Mouse (Mus musculus): Measurements from ENCODE around the gene C1qtnf5.

DNA sequence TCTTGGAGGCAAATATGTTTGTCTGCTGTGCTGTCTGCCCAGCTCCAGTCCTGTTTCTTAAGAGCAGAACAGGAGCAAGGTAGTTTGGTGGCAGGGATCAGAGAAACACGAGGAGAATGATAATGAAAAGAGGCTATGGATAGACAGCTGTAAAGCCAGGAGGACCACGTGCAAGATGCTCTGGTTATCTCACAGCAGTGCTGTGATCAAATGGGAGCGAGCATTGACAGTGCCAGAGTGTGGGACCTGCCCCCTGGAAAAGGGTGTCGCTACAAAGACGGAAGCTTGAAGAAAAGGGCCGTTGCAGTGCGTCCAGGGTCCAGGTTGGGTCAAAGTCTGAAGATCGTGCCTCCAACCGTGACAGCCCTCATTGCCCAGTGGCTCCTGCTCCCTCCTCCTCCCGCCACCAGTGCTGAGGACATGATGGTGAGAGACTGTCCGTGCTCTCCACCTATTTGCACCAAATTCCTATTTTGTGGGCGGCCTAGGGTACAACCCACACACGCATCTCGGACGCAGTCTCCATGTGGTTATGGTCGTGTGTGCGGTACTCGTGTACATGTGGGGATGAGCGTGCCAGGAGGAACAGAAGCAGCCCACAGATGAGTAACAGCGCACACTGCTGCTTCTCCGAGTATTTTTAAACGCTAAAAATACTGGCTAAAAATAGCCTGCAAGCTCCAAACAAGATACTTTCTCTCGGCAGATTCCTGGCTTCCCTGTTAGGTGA, 23.5 kb upstream of the C1qtnf5 start:
- TF ChIP-seq POLR2A (IDR thresholded peaks at IDR 0.05; ENCODE audit: borderline replicate concordance, extremely low read depth, low read depth, low read length) (no peak), CTCF (IDR thresholded peaks at IDR 0.05; ENCODE audit: insufficient read depth, low read length) (no peak)
